Mouse (Mus musculus) CH12.LX (cell line): ENCODE results near the gene Madd.

Experiments used
- CTCF ChIP-seq, 2 experiments: IDR thresholded peaks in 1 of 2; conservative IDR thresholded peaks in 1 of 2; 2 replicates each; pipeline ENCODE4 v1.5.1; 2011 to 2012; ENCODE audit warnings: low read depth in 2 of 2, low read length in 2 of 2, improper control_type of control experiment in 1 of 2, inconsistent platforms in 1 of 2, mild to moderate bottlenecking in 1 of 2, moderate library complexity in 1 of 2
- E2F4 ChIP-seq: IDR thresholded peaks from 2 replicates; pipeline ENCODE4 v1.6.1; 2011; ENCODE audit warnings: low read depth, low read length, improper control_type of control experiment; ENCODE audit not compliant: insufficient replicate concordance
- ELF1 ChIP-seq: IDR thresholded peaks from 2 replicates; pipeline ENCODE4 v1.6.1; 2014; ENCODE audit warnings: low read depth, mild to moderate bottlenecking, inconsistent platforms, low read length, improper control_type of control experiment
- EP300 ChIP-seq: IDR thresholded peaks from 2 replicates; pipeline ENCODE4 v1.6.1; 2011; ENCODE audit warnings: low read length, improper control_type of control experiment
- ETS1 ChIP-seq: conservative IDR thresholded peaks from 2 replicates; pipeline ENCODE4 v1.6.1; 2012; ENCODE audit warnings: low read depth, mild to moderate bottlenecking, inconsistent platforms, low read length, improper control_type of control experiment, moderate library complexity
- KAT2A ChIP-seq: IDR thresholded peaks from 2 replicates; pipeline ENCODE4 v1.6.1; 2012; ENCODE audit warnings: low read length, improper control_type of control experiment, inconsistent platforms; ENCODE audit not compliant: insufficient replicate concordance
- MAFK ChIP-seq: IDR thresholded peaks from 2 replicates; pipeline ENCODE4 v1.6.1; 2011; ENCODE audit warnings: low read length, improper control_type of control experiment; ENCODE audit not compliant: insufficient replicate concordance
- MEF2A ChIP-seq: IDR thresholded peaks from 2 replicates; pipeline ENCODE4 v1.6.1; 2014; ENCODE audit warnings: low read depth, mild to moderate bottlenecking, inconsistent platforms, low read length, improper control_type of control experiment, borderline replicate concordance
- MYC ChIP-seq: IDR thresholded peaks from 2 replicates; pipeline ENCODE4 v1.6.1; 2011; ENCODE audit warnings: low read depth, mild to moderate bottlenecking, improper control_type of control experiment, low read length
- NELFE ChIP-seq: IDR thresholded peaks from 2 replicates; pipeline ENCODE4 v1.6.1; 2011; ENCODE audit warnings: low read depth, low read length, improper control_type of control experiment
- POLR2A ChIP-seq: IDR thresholded peaks from 2 replicates; pipeline ENCODE4 v1.6.1; 2011; ENCODE audit warnings: low read depth, mild to moderate bottlenecking, improper control_type of control experiment, low read length
- USF1 ChIP-seq: IDR thresholded peaks from 2 replicates; pipeline ENCODE4 v1.6.1; 2014; ENCODE audit warnings: low read depth, mild to moderate bottlenecking, inconsistent platforms, low read length, improper control_type of control experiment
- USF2 ChIP-seq: conservative IDR thresholded peaks from 2 replicates; pipeline ENCODE4 v1.6.1; 2011; ENCODE audit warnings: low read depth, low read length, improper control_type of control experiment
- ZNF384 ChIP-seq: IDR thresholded peaks from 2 replicates; pipeline ENCODE4 v1.6.1; 2012; ENCODE audit warnings: low read depth, low read length, improper control_type of control experiment, inconsistent platforms

- TF ChIP-seq NELFE (no peak), CTCF (conservative IDR thresholded peaks at IDR 0.05 in 1 of 2, IDR thresholded peaks at IDR 0.05 in 1 of 2; ENCODE audit: low read depth in 2 of 2, low read length in 2 of 2) (no peak), USF2 (no peak), MAFK (no peak), ZNF384 (no peak), POLR2A (no peak), ETS1 (no peak), EP300 (no peak), E2F4 (no peak), ELF1 (no peak), MYC (no peak), MEF2A (no peak), KAT2A (no peak), USF1 (no peak)
Measured at GRCm38 (mm10) chr2:91109807-91110385, 73.7 kb downstream of the Madd start.
